Mouse (Mus musculus) thymus, adult 2 months (tissue): ENCODE data around the gene Meox2.

Source experiments
- CTCF ChIP-seq: fragments of 200-500 bp; IDR thresholded peaks from 2 replicates; pipeline ENCODE4 v1.5.1; 2012; ENCODE audit warnings: mild to moderate bottlenecking, control low read depth, low read length, moderate library complexity, borderline replicate concordance; ENCODE audit not compliant: control insufficient read depth, poor library complexity, insufficient read depth; ENCODE audit errors: extremely low read depth
- POLR2A ChIP-seq: fragments of 200-500 bp; IDR thresholded peaks from 2 replicates; pipeline ENCODE4 v1.6.1; 2012; ENCODE audit warnings: mild to moderate bottlenecking, low read length, control low read depth, moderate library complexity; ENCODE audit not compliant: control insufficient read depth, poor library complexity, insufficient read depth; ENCODE audit errors: extremely low read depth

DNA sequence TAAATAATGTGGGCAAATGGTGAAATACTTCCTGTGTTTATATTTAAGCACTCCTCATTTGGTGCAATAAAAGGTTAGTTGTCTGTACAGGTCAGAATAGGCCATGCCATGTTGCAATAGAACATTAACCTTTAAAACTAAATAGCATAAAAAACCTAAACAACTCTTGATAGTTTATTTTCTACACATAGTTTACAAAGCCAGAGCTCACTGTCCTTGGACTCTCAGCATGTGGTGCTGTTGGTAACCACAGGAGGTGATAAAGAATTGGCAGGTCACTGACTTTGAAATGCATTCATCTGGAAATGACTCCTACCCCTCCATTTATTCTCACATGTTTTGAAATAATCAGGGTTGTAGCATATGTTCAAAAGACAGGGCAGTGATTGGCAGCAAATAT, 59.4 kb downstream of the Meox2 start:
- TF ChIP-seq POLR2A (no peak), CTCF (no peak)
